Mouse (Mus musculus) kidney, adult 2 months (tissue): Measurements from ENCODE around the gene Slc24a4.

Experiments
- CTCF ChIP-seq: fragments of 200-500 bp; conservative IDR thresholded peaks from 2 replicates; pipeline ENCODE4 v1.5.1; 2011; ENCODE audit warnings: low read depth, mild to moderate bottlenecking, control low read depth, low read length, moderate library complexity, mixed read lengths; ENCODE audit not compliant: insufficient read depth, insufficient read length
- POLR2A ChIP-seq: fragments of 200-500 bp; IDR thresholded peaks from one replicate; pipeline ENCODE4 v1.6.1; 2011; ENCODE audit warnings: low read depth, low read length, control low read depth

GRCm38 (mm10) chr12:102292501-102293215 is 164.1 kb downstream of the Slc24a4 start:
- TF ChIP-seq POLR2A, result no peak
- no peak for TF ChIP-seq CTCF
